Mouse (Mus musculus): ENCODE measurements around the gene Palm2. TPM values are rescaled to one million over a fixed set of nuclear protein-coding genes. Genes with fewer than 3 reads are reported as not detected.
A peak's percentile ranks its signal among the peaks of the same experiment; 100 is the strongest.

Gene Palm2
- polyA plus RNA-seq, 1 experiment from 2014 or later, result 0.58 TPM

GRCm38 (mm10) chr4:57569711-57570110 is 135.7 kb downstream of the Palm2 start:
- Histone ChIP-seq H3K27ac (ENCODE audit: low read depth, low read length) (no peak overlapping the region), H3K36me3 (ENCODE audit: control insufficient read depth, insufficient read depth, low read length) (no peaks in the 10 kb centered on the region), H3K9ac (ENCODE audit: low read depth, low read length) (no peak overlapping the region), H3K27me3 (ENCODE audit: control insufficient read depth, insufficient read depth, low read length) (peaks cover 9% of the 10 kb centered on the region; the same call in 1 of the 2 replicates), H3K4me1 (ENCODE audit: control insufficient read depth, insufficient read depth, low read length) (peaks cover 6% of the 10 kb centered on the region; the same call in 1 of the 2 replicates), H3K4me2 (replicated peaks; ENCODE audit: low read depth, low read length) (no peak overlapping the region), H3K4me3 (ENCODE audit: low read length) (no peak overlapping the region), H3K9me3 (ENCODE audit: control insufficient read depth, low read length) (no peaks in the 10 kb centered on the region)
- ATAC-seq (ENCODE audit: low FRiP score, low TSS enrichment), result no peak
- WGBS, result 80% methylated on average over 6 of the region's 6 CpGs

- Histone ChIP-seq H3K27me3 (ENCODE audit: control insufficient read depth, insufficient read depth, low read length) (peaks cover 9% of the 10 kb centered on the region; the same call in 1 of the 2 replicates), H3K4me1 (ENCODE audit: control insufficient read depth, insufficient read depth, low read length) (peaks cover 6% of the 10 kb centered on the region; the same call in 1 of the 2 replicates), H3K36me3 (ENCODE audit: control insufficient read depth, insufficient read depth, low read length) (no peaks in the 10 kb centered on the region), H3K27ac (ENCODE audit: low read depth, low read length) (no peak overlapping the region), H3K4me3 (ENCODE audit: low read length) (no peak overlapping the region), H3K9ac (ENCODE audit: low read depth, low read length) (no peak overlapping the region), H3K9me3 (ENCODE audit: control insufficient read depth, low read length) (no peaks in the 10 kb centered on the region), H3K4me2 (replicated peaks; ENCODE audit: low read depth, low read length) (no peak overlapping the region)
- 79% methylated on average over 3 of the region's 3 CpGs for WGBS
- no peak for ATAC-seq (ENCODE audit: low FRiP score, low TSS enrichment)
These were observed 136.2 kb downstream of the Palm2 start for GRCm38 (mm10) chr4:57570229-57570628.

- Histone ChIP-seq H3K27ac (ENCODE audit: low read depth, low read length) (no peak overlapping the region), H3K4me1 (ENCODE audit: control insufficient read depth, insufficient read depth, low read length) (no peaks in the 10 kb centered on the region), H3K36me3 (ENCODE audit: control insufficient read depth, insufficient read depth, low read length) (no peaks in the 10 kb centered on the region), H3K4me2 (replicated peaks; ENCODE audit: low read depth, low read length) (no peak overlapping the region), H3K9me3 (ENCODE audit: control insufficient read depth, low read length) (no peaks in the 10 kb centered on the region), H3K4me3 (ENCODE audit: low read length) (no peak overlapping the region), H3K27me3 (ENCODE audit: control insufficient read depth, insufficient read depth, low read length) (no peaks in the 10 kb centered on the region), H3K9ac (ENCODE audit: low read depth, low read length) (no peak overlapping the region)
- ATAC-seq (ENCODE audit: low FRiP score, low TSS enrichment), result no peak
- 76% methylated on average over 3 of the region's 3 CpGs for WGBS
These were observed 140.1 kb downstream of the Palm2 start for GRCm38 (mm10) chr4:57574181-57574580.

GRCm38 (mm10) chr4:57574646-57575045 is 140.6 kb downstream of the Palm2 start:
- 64% methylated on average over 6 of the region's 6 CpGs for WGBS
- Histone ChIP-seq H3K4me3 (ENCODE audit: low read length) (no peak overlapping the region), H3K27me3 (ENCODE audit: control insufficient read depth, insufficient read depth, low read length) (no peaks in the 10 kb centered on the region), H3K4me1 (ENCODE audit: control insufficient read depth, insufficient read depth, low read length) (no peaks in the 10 kb centered on the region), H3K9ac (ENCODE audit: low read depth, low read length) (no peak overlapping the region), H3K27ac (ENCODE audit: low read depth, low read length) (no peak overlapping the region), H3K9me3 (ENCODE audit: control insufficient read depth, low read length) (no peaks in the 10 kb centered on the region), H3K36me3 (ENCODE audit: control insufficient read depth, insufficient read depth, low read length) (no peaks in the 10 kb centered on the region), H3K4me2 (replicated peaks; ENCODE audit: low read depth, low read length) (no peak overlapping the region)
- ATAC-seq (ENCODE audit: low FRiP score, low TSS enrichment), result no peak

GRCm38 (mm10) chr4:57575686-57576085 is 141.6 kb downstream of the Palm2 start:
- no peaks in the 10 kb centered on the region for H3K9me3 ChIP-seq (ENCODE audit: control insufficient read depth, low read length)
- H3K4me3 ChIP-seq (ENCODE audit: low read length), result no peak overlapping the region
- ATAC-seq (ENCODE audit: low FRiP score, low TSS enrichment), result no peak
- no peak overlapping the region for H3K27ac ChIP-seq (ENCODE audit: low read depth, low read length)
- no peaks in the 10 kb centered on the region for H3K36me3 ChIP-seq (ENCODE audit: control insufficient read depth, insufficient read depth, low read length)
- WGBS, result 79% methylated on average over 5 of the region's 5 CpGs
- no peaks in the 10 kb centered on the region for H3K4me1 ChIP-seq (ENCODE audit: control insufficient read depth, insufficient read depth, low read length)
- H3K27me3 ChIP-seq (ENCODE audit: control insufficient read depth, insufficient read depth, low read length), result no peaks in the 10 kb centered on the region
- no peak overlapping the region for H3K9ac ChIP-seq (ENCODE audit: low read depth, low read length)
- no peak overlapping the region for H3K4me2 ChIP-seq (replicated peaks; ENCODE audit: low read depth, low read length)

- Histone ChIP-seq H3K27ac (ENCODE audit: low read depth, low read length) (no peak overlapping the region), H3K4me2 (replicated peaks; ENCODE audit: low read depth, low read length) (no peak overlapping the region), H3K9ac (ENCODE audit: low read depth, low read length) (no peak overlapping the region), H3K4me3 (ENCODE audit: low read length) (no peak overlapping the region), H3K4me1 (ENCODE audit: control insufficient read depth, insufficient read depth, low read length) (no peaks in the 10 kb centered on the region), H3K36me3 (ENCODE audit: control insufficient read depth, insufficient read depth, low read length) (no peaks in the 10 kb centered on the region), H3K9me3 (ENCODE audit: control insufficient read depth, low read length) (no peaks in the 10 kb centered on the region), H3K27me3 (ENCODE audit: control insufficient read depth, insufficient read depth, low read length) (no peaks in the 10 kb centered on the region)
- WGBS, result 87% methylated on average over 11 of the region's 11 CpGs
- no peak for ATAC-seq (ENCODE audit: low FRiP score, low TSS enrichment)
These were observed 142.0 kb downstream of the Palm2 start for GRCm38 (mm10) chr4:57576095-57576494.

GRCm38 (mm10) chr4:57579683-57580082 is 145.6 kb downstream of the Palm2 start:
- Histone ChIP-seq H3K4me3 (ENCODE audit: low read length) (no peak overlapping the region), H3K9ac (ENCODE audit: low read depth, low read length) (no peak overlapping the region), H3K36me3 (ENCODE audit: control insufficient read depth, insufficient read depth, low read length) (no peaks in the 10 kb centered on the region), H3K27me3 (ENCODE audit: control insufficient read depth, insufficient read depth, low read length) (no peaks in the 10 kb centered on the region), H3K9me3 (ENCODE audit: control insufficient read depth, low read length) (no peaks in the 10 kb centered on the region), H3K4me1 (ENCODE audit: control insufficient read depth, insufficient read depth, low read length) (no peaks in the 10 kb centered on the region), H3K4me2 (replicated peaks; ENCODE audit: low read depth, low read length) (no peak overlapping the region), H3K27ac (ENCODE audit: low read depth, low read length) (no peak overlapping the region)
- WGBS, result 89% methylated on average over 10 of the region's 10 CpGs
- no peak for ATAC-seq (ENCODE audit: low FRiP score, low TSS enrichment)

- WGBS, result 76% methylated on average over 6 of the region's 6 CpGs
- H3K4me3 ChIP-seq (ENCODE audit: low read length), result no peak overlapping the region
- no peaks in the 10 kb centered on the region for H3K4me1 ChIP-seq (ENCODE audit: control insufficient read depth, insufficient read depth, low read length)
- H3K9ac ChIP-seq (ENCODE audit: low read depth, low read length), result no peak overlapping the region
- H3K27ac ChIP-seq (ENCODE audit: low read depth, low read length), result no peak overlapping the region
- no peak overlapping the region for H3K4me2 ChIP-seq (replicated peaks; ENCODE audit: low read depth, low read length)
- H3K9me3 ChIP-seq (ENCODE audit: control insufficient read depth, low read length), result no peaks in the 10 kb centered on the region
- no peak for ATAC-seq (ENCODE audit: low FRiP score, low TSS enrichment)
- no peaks in the 10 kb centered on the region for H3K36me3 ChIP-seq (ENCODE audit: control insufficient read depth, insufficient read depth, low read length)
- H3K27me3 ChIP-seq (ENCODE audit: control insufficient read depth, insufficient read depth, low read length), result no peaks in the 10 kb centered on the region
These were observed 151.3 kb downstream of the Palm2 start for GRCm38 (mm10) chr4:57585281-57585800.

GRCm38 (mm10) chr4:57586933-57587658 is 153.0 kb downstream of the Palm2 start:
- H3K4me3 ChIP-seq (ENCODE audit: low read length), result no peak overlapping the region
- H3K9ac ChIP-seq (ENCODE audit: low read depth, low read length), result no peak overlapping the region
- H3K9me3 ChIP-seq (ENCODE audit: control insufficient read depth, low read length), result no peaks in the 10 kb centered on the region
- 31% methylated on average over 7 of the region's 7 CpGs for WGBS
- 0 out of 2 replicates have a peak, but pooled peaks cover under 1% of the 10 kb centered on the region for H3K4me1 ChIP-seq (ENCODE audit: control insufficient read depth, insufficient read depth, low read length)
- ATAC-seq (ENCODE audit: low FRiP score, low TSS enrichment), result peak; percentile 68; the same call in 1 of the 2 replicates
- H3K36me3 ChIP-seq (ENCODE audit: control insufficient read depth, insufficient read depth, low read length), result no peaks in the 10 kb centered on the region
- no peak overlapping the region for H3K4me2 ChIP-seq (replicated peaks; ENCODE audit: low read depth, low read length)
- peak overlapping the region; percentile 42; the same call in 1 of the 2 replicates for H3K27ac ChIP-seq (ENCODE audit: low read depth, low read length)
- H3K27me3 ChIP-seq (ENCODE audit: control insufficient read depth, insufficient read depth, low read length), result no peaks in the 10 kb centered on the region

Data from kidney, embryonic 14.5 days (tissue).